Mouse (Mus musculus) CH12.LX (cell line): Measurements from ENCODE around the gene Serpinf1.

Source experiments
- BHLHE40 ChIP-seq: IDR thresholded peaks from 2 replicates; pipeline ENCODE4 v1.6.1; 2011; ENCODE audit warnings: mild to moderate bottlenecking, low read depth, low read length, improper control_type of control experiment
- CTCF ChIP-seq, 2 experiments: IDR thresholded peaks in 1 of 2; conservative IDR thresholded peaks in 1 of 2; 2 replicates each; pipeline ENCODE4 v1.5.1; 2011 to 2012; ENCODE audit warnings: low read depth in 2 of 2, low read length in 2 of 2, improper control_type of control experiment in 1 of 2, inconsistent platforms in 1 of 2, mild to moderate bottlenecking in 1 of 2, moderate library complexity in 1 of 2
- E2F4 ChIP-seq: IDR thresholded peaks from 2 replicates; pipeline ENCODE4 v1.6.1; 2011; ENCODE audit warnings: low read depth, low read length, improper control_type of control experiment; ENCODE audit not compliant: insufficient replicate concordance
- EP300 ChIP-seq: IDR thresholded peaks from 2 replicates; pipeline ENCODE4 v1.6.1; 2011; ENCODE audit warnings: low read length, improper control_type of control experiment
- HCFC1 ChIP-seq: IDR thresholded peaks from 2 replicates; pipeline ENCODE4 v1.6.1; 2012; ENCODE audit warnings: low read depth, mild to moderate bottlenecking, inconsistent platforms, low read length, improper control_type of control experiment
- JUND ChIP-seq: conservative IDR thresholded peaks from 2 replicates; pipeline ENCODE4 v1.6.1; 2011; ENCODE audit warnings: low read depth, low read length, improper control_type of control experiment
- MAFK ChIP-seq: IDR thresholded peaks from 2 replicates; pipeline ENCODE4 v1.6.1; 2011; ENCODE audit warnings: low read length, improper control_type of control experiment; ENCODE audit not compliant: insufficient replicate concordance
- POLR2A ChIP-seq: IDR thresholded peaks from 2 replicates; pipeline ENCODE4 v1.6.1; 2011; ENCODE audit warnings: low read depth, mild to moderate bottlenecking, improper control_type of control experiment, low read length
- TCF12 ChIP-seq: IDR thresholded peaks from 2 replicates; pipeline ENCODE4 v1.6.1; 2014; ENCODE audit warnings: low read depth, mild to moderate bottlenecking, inconsistent platforms, low read length, improper control_type of control experiment
- USF1 ChIP-seq: IDR thresholded peaks from 2 replicates; pipeline ENCODE4 v1.6.1; 2014; ENCODE audit warnings: low read depth, mild to moderate bottlenecking, inconsistent platforms, low read length, improper control_type of control experiment
- ZKSCAN1 ChIP-seq: IDR thresholded peaks from 2 replicates; pipeline ENCODE4 v1.6.1; 2012; ENCODE audit warnings: low read depth, inconsistent platforms, low read length, improper control_type of control experiment, borderline replicate concordance

DNA sequence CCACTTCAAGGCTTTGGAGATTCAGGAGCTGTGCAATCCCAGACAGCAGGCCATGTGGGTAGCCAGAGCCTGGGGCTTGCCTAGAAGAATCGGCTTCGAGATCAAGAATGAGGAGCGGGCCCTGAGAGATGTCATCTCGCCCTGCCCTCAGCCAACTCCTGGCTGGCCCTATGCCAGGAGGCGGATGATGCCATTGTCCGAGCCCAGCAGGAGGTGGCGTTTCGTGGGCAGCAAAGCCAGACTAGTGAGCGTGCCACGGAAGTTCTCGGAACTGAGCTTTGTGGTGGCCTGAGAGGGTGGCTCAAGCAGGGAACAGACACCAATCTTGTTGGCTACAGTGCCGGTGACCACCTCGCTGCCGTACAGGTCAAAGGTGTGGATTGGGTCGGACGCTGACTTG is 19.1 kb upstream of the Serpinf1 start:
- no peak for TF ChIP-seq CTCF (conservative IDR thresholded peaks at IDR 0.05 in 1 of 2, IDR thresholded peaks at IDR 0.05 in 1 of 2; ENCODE audit: low read depth in 2 of 2, low read length in 2 of 2)
- no peak for TF ChIP-seq POLR2A
- TF ChIP-seq ZKSCAN1, result no peak
- no peak for TF ChIP-seq EP300
- TF ChIP-seq HCFC1, result no peak
- TF ChIP-seq BHLHE40, result no peak
- TF ChIP-seq TCF12, result no peak
- no peak for TF ChIP-seq USF1
- no peak for TF ChIP-seq MAFK
- no peak for TF ChIP-seq E2F4
- no peak for TF ChIP-seq JUND
